Mouse (Mus musculus): ENCODE data around the gene Anapc16. TPM values are rescaled to one million over a fixed set of nuclear protein-coding genes. Genes with fewer than 3 reads are reported as not detected.
"Not testable (repeated sequence)": the region's sequence is repeated elsewhere in the genome, so short reads cannot be mapped to it uniquely, and the experiment has no call there.

The Anapc16 gene
- polyA plus RNA-seq, 1 experiment from 2014 or later = 94.6 TPM

DNA sequence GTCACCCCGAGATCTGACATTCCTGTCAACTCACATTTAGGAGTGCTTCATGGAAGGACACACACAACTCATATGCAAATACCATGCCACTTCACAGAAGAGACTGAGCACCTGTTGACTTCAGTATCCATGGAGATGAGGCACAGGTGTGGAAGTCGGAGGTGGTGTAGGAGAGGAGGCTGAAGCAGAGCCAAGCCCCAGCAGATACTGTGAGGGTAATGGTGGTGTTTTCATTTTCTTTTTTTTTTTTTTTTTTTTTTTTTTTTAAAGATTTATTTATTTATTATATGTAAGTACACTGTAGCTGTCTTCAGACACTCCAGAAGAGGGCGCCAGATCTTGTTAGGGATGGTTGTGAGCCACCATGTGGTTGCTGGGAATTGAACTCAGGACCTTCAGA lies 9.1 kb downstream of the Anapc16 start:
- WGBS = 87% methylated on average over 2 of the region's 3 CpGs
- not testable (repeated sequence) for H3K27ac ChIP-seq (ENCODE audit: low read depth, low read length); H3K9ac ChIP-seq (ENCODE audit: low read length); H3K4me1 ChIP-seq (replicated peaks; ENCODE audit: control insufficient read depth, insufficient read depth, low read length); H3K4me2 ChIP-seq (ENCODE audit: low read depth, low read length, severe bottlenecking); ATAC-seq (replicated peaks; ENCODE audit: low FRiP score); H3K9me3 ChIP-seq (ENCODE audit: control insufficient read depth, low read length); H3K4me3 ChIP-seq (ENCODE audit: low read depth, low read length); H3K36me3 ChIP-seq (ENCODE audit: control insufficient read depth, insufficient read depth, low read length); H3K27me3 ChIP-seq (ENCODE audit: control insufficient read depth, insufficient read depth, low read length); DNase-seq (ENCODE audit: low spot score)

DNA sequence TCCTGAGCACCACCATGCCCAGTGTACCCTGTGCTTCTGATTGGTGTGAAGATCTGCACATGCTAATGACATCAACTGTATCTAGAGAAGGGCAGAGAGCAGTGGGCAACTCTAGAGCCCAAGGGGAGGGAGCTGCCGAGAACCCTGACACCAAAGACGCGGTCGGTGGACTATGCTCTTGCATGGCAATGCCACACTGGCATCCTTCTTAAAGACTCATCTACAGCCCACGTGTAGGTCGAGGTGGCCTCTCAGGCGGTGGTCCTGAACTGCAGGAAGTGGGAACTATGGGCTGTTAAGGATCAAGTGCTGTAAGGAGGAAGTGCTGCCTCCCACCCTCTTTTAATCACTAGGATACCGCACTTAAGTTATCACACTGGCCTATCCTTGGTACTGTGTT lies 10.9 kb downstream of the Anapc16 start:
- no peaks in the 10 kb centered on the region for H3K27me3 ChIP-seq (ENCODE audit: control insufficient read depth, insufficient read depth, low read length)
- WGBS = 94% methylated on average over 8 of the region's 8 CpGs
- H3K4me1 ChIP-seq (replicated peaks; ENCODE audit: control insufficient read depth, insufficient read depth, low read length) = no peaks in the 10 kb centered on the region
- H3K9me3 ChIP-seq (ENCODE audit: control insufficient read depth, low read length) = no peaks in the 10 kb centered on the region
- H3K36me3 ChIP-seq (ENCODE audit: control insufficient read depth, insufficient read depth, low read length) = peaks cover 13% of the 10 kb centered on the region; the same call in 1 of the 2 replicates
- H3K4me2 ChIP-seq (ENCODE audit: low read depth, low read length, severe bottlenecking) = no peak overlapping the region
- DNase-seq (ENCODE audit: low spot score) = no peak
- no peak overlapping the region for H3K4me3 ChIP-seq (ENCODE audit: low read depth, low read length)
- ATAC-seq (replicated peaks; ENCODE audit: low FRiP score) = no peak
- H3K27ac ChIP-seq (ENCODE audit: low read depth, low read length) = no peak overlapping the region
- no peak overlapping the region for H3K9ac ChIP-seq (ENCODE audit: low read length)

DNA sequence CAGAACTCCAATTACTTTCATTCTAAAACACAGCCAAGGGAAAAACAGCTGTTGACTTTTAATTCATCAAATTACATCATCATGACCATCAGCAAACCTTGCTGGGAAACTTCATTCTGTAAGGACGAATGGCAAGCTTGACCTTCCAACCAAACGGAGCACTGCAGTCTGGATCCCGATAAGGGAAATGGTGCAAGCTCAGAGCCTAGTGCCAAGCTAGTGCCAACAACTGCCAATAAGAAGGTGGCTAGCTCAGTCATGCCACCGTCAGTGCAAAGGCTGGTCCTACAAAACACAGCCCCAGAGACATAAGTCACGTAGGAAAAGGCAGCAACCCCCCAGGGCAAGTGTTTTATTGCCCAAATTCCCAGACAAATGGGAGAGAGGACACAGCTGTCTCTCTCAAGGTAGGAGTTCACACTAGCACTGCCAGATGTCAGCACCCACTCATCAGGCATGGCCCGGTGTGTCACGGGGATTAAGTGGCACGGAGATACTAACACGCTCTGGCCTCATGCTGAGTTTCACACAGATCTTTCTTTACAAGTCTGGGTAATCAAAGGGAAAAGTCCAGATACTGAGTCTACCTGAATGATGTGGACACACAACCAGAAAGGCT lies 11.6 kb downstream of the Anapc16 start:
- ATAC-seq (replicated peaks; ENCODE audit: low FRiP score) (no peak), DNase-seq (ENCODE audit: low spot score) (no peak)
- H3K4me1 ChIP-seq (replicated peaks; ENCODE audit: control insufficient read depth, insufficient read depth, low read length) = no peaks in the 10 kb centered on the region
- H3K9me3 ChIP-seq (ENCODE audit: control insufficient read depth, low read length) = no peaks in the 10 kb centered on the region
- H3K4me3 ChIP-seq (ENCODE audit: low read depth, low read length) = no peak overlapping the region
- no peak overlapping the region for H3K9ac ChIP-seq (ENCODE audit: low read length)
- H3K36me3 ChIP-seq (ENCODE audit: control insufficient read depth, insufficient read depth, low read length) = peaks cover 13% of the 10 kb centered on the region; the same call in 1 of the 2 replicates
- 88% methylated on average over 9 of the region's 9 CpGs for WGBS
- H3K27me3 ChIP-seq (ENCODE audit: control insufficient read depth, insufficient read depth, low read length) = no peaks in the 10 kb centered on the region
- H3K4me2 ChIP-seq (ENCODE audit: low read depth, low read length, severe bottlenecking) = no peak overlapping the region
- H3K27ac ChIP-seq (ENCODE audit: low read depth, low read length) = no peak overlapping the region

DNA sequence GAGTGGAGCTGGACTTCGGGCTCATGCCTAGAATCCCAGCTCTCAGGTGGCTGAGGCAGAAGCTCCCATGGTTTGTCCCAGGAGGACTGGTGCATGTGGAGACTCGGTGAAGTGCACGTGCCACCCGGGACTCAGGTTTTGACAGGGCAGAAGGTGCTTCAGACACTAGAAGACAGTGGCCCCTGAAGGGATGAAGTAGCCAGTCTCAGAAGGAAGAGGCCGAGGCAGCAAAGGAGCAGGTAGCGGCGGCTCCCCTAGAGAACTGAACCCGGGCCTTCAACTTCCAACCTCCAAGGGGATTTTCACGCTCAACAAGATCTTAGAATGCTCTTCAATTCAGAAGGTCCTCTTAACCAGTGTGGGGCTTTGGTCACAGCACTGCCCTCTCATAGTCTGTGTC lies 12.5 kb downstream of the Anapc16 start:
- Histone ChIP-seq H3K4me1 (replicated peaks; ENCODE audit: control insufficient read depth, insufficient read depth, low read length) (no peaks in the 10 kb centered on the region), H3K27me3 (ENCODE audit: control insufficient read depth, insufficient read depth, low read length) (no peaks in the 10 kb centered on the region), H3K4me2 (ENCODE audit: low read depth, low read length, severe bottlenecking) (no peak overlapping the region), H3K36me3 (ENCODE audit: control insufficient read depth, insufficient read depth, low read length) (peaks cover 13% of the 10 kb centered on the region; the same call in 1 of the 2 replicates), H3K9me3 (ENCODE audit: control insufficient read depth, low read length) (no peaks in the 10 kb centered on the region), H3K27ac (ENCODE audit: low read depth, low read length) (no peak overlapping the region), H3K4me3 (ENCODE audit: low read depth, low read length) (no peak overlapping the region), H3K9ac (ENCODE audit: low read length) (no peak overlapping the region)
- WGBS = 97% methylated on average over 9 of the region's 9 CpGs
- ATAC-seq (replicated peaks; ENCODE audit: low FRiP score) (no peak), DNase-seq (ENCODE audit: low spot score) (no peak)

DNA sequence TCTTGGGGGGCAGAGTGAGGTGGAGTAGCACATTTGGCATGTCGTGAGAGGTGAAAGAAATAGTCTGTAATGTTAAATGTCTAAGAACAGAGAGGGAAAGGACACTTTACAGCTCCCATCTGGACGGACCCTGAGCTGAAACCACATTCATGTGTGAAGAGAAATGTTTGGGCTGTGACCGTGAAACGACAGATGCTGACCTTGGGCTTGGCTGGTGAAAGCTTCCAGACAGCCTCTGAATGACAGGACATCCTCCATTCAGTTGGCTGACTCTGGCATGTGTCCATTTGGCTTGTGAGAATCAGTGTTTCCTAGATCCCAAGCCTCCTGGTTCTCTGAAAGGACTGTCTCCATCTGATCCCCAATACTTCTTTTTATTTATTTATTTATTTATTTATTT lies 14.9 kb downstream of the Anapc16 start:
- Histone ChIP-seq H3K4me3 (ENCODE audit: low read depth, low read length) (no peak overlapping the region), H3K36me3 (ENCODE audit: control insufficient read depth, insufficient read depth, low read length) (peaks cover 13% of the 10 kb centered on the region; the same call in 1 of the 2 replicates), H3K4me2 (ENCODE audit: low read depth, low read length, severe bottlenecking) (no peak overlapping the region), H3K27ac (ENCODE audit: low read depth, low read length) (no peak overlapping the region), H3K9me3 (ENCODE audit: control insufficient read depth, low read length) (no peaks in the 10 kb centered on the region), H3K9ac (ENCODE audit: low read length) (no peak overlapping the region), H3K27me3 (ENCODE audit: control insufficient read depth, insufficient read depth, low read length) (no peaks in the 10 kb centered on the region), H3K4me1 (replicated peaks; ENCODE audit: control insufficient read depth, insufficient read depth, low read length) (no peaks in the 10 kb centered on the region)
- DNase-seq (ENCODE audit: low spot score) (no peak), ATAC-seq (replicated peaks; ENCODE audit: low FRiP score) (no peak)
- 88% methylated on average over 4 of the region's 4 CpGs for WGBS

DNA sequence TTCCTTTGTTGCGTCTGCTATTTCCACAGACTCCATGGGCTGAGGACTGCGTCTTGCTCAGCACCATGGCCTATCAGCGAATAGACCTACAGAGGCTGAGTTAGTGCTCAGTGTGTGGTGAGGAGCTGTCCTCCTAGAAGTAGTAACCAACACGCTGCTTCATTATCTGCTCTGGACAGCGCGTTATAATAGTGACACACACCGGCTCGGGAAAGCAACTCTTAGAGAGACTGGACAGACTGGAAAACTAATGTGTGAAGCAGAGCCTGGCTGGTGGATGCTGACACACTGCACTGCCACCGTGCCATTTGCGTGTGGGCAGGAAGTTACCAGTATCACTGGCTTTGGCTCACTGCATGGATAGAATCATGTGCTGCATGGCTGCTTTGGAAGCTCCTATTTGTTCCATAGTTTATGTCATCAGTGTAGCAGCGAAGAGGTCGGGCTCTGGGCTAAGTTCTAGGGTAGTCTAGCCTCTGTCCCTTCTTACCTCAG lies 20.5 kb downstream of the Anapc16 start:
- Histone ChIP-seq H3K9ac (ENCODE audit: low read length) (no peak overlapping the region), H3K36me3 (ENCODE audit: control insufficient read depth, insufficient read depth, low read length) (no peaks in the 10 kb centered on the region; the same call in 1 of the 2 replicates), H3K4me3 (ENCODE audit: low read depth, low read length) (no peak overlapping the region), H3K27ac (ENCODE audit: low read depth, low read length) (no peak overlapping the region), H3K4me1 (replicated peaks; ENCODE audit: control insufficient read depth, insufficient read depth, low read length) (no peaks in the 10 kb centered on the region), H3K9me3 (ENCODE audit: control insufficient read depth, low read length) (no peaks in the 10 kb centered on the region), H3K4me2 (ENCODE audit: low read depth, low read length, severe bottlenecking) (no peak overlapping the region), H3K27me3 (ENCODE audit: control insufficient read depth, insufficient read depth, low read length) (no peaks in the 10 kb centered on the region)
- ATAC-seq (replicated peaks; ENCODE audit: low FRiP score) (no peak), DNase-seq (ENCODE audit: low spot score) (no peak)
- WGBS = 92% methylated on average over 12 of the region's 12 CpGs

DNA sequence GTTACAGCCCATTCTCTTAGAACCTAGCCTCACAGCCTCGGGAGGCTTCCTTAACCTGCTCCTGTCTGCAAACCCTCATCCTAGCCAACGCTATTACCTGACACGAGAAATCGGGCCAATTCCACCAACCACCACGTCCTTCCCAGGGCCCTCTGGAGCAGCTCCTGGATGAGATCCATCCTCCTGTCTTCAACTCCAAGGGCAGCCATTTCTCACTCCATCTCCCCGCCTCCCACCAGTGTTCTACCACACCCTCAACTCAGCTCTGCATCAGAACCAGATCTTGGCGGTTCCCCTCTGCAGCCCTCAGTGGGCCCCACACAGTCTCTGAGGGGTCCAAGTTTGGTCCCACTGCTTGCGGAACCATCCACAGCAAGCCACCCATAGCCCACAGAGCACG lies 21.1 kb downstream of the Anapc16 start:
- H3K27me3 ChIP-seq (ENCODE audit: control insufficient read depth, insufficient read depth, low read length) = no peaks in the 10 kb centered on the region
- DNase-seq (ENCODE audit: low spot score) = no peak
- H3K4me1 ChIP-seq (replicated peaks; ENCODE audit: control insufficient read depth, insufficient read depth, low read length) = no peaks in the 10 kb centered on the region
- WGBS = 92% methylated on average over 9 of the region's 9 CpGs
- no peaks in the 10 kb centered on the region for H3K9me3 ChIP-seq (ENCODE audit: control insufficient read depth, low read length)
- no peak overlapping the region for H3K4me3 ChIP-seq (ENCODE audit: low read depth, low read length)
- no peak overlapping the region for H3K27ac ChIP-seq (ENCODE audit: low read depth, low read length)
- no peak for ATAC-seq (replicated peaks; ENCODE audit: low FRiP score)
- no peak overlapping the region for H3K4me2 ChIP-seq (ENCODE audit: low read depth, low read length, severe bottlenecking)
- no peaks in the 10 kb centered on the region for H3K36me3 ChIP-seq (ENCODE audit: control insufficient read depth, insufficient read depth, low read length)
- H3K9ac ChIP-seq (ENCODE audit: low read length) = no peak overlapping the region

DNA sequence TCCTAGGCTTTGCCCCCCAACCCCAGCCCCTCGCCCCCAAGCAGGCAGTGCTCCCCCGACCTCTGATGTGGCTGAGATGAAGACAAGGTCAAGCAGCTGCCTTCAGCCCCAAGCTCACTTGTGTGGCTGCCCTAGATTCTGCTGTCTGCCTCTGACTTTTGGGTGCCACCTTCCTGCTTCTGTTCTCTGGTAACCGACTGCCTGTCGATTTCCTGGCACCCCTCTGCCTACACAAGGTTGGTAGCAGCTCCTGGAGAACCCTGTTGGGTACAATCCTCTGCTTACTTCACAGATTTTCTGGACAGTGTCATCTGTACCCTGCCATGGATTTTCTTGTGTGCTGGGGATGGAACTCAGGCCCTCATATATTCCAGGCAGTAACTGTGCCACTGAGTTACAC lies 21.6 kb downstream of the Anapc16 start:
- H3K9ac ChIP-seq (ENCODE audit: low read length) = no peak overlapping the region
- DNase-seq (ENCODE audit: low spot score) (no peak), ATAC-seq (replicated peaks; ENCODE audit: low FRiP score) (no peak)
- 82% methylated on average over 4 of the region's 4 CpGs for WGBS
- H3K4me3 ChIP-seq (ENCODE audit: low read depth, low read length) = no peak overlapping the region
- H3K4me2 ChIP-seq (ENCODE audit: low read depth, low read length, severe bottlenecking) = no peak overlapping the region
- H3K27me3 ChIP-seq (ENCODE audit: control insufficient read depth, insufficient read depth, low read length) = no peaks in the 10 kb centered on the region
- H3K4me1 ChIP-seq (replicated peaks; ENCODE audit: control insufficient read depth, insufficient read depth, low read length) = no peaks in the 10 kb centered on the region
- H3K36me3 ChIP-seq (ENCODE audit: control insufficient read depth, insufficient read depth, low read length) = no peaks in the 10 kb centered on the region
- H3K27ac ChIP-seq (ENCODE audit: low read depth, low read length) = no peak overlapping the region
- no peaks in the 10 kb centered on the region for H3K9me3 ChIP-seq (ENCODE audit: control insufficient read depth, low read length)

DNA sequence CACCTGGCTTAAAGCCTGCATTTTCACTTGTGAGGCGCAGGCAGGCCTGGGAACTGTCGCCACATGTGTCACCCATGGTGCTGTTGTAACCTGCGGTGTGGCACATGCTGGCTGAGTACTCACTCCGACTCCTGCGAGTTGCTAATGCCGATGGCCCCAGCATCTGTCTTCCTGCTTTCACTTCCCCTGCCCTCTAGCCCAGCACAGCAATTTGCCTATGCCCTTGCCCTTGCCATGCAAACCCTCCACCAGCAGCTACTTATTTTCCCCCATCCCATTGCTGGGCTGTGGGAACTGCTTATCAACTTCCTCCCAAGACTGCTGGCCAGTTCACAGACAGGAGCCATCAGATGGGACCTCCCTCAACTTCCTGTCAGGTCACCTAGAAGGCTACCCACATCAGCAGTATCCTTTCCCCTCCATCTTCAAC lies 22.1 kb downstream of the Anapc16 start:
- no peaks in the 10 kb centered on the region for H3K27me3 ChIP-seq (ENCODE audit: control insufficient read depth, insufficient read depth, low read length)
- no peaks in the 10 kb centered on the region for H3K4me1 ChIP-seq (replicated peaks; ENCODE audit: control insufficient read depth, insufficient read depth, low read length)
- H3K4me3 ChIP-seq (ENCODE audit: low read depth, low read length) = no peak overlapping the region
- H3K36me3 ChIP-seq (ENCODE audit: control insufficient read depth, insufficient read depth, low read length) = no peaks in the 10 kb centered on the region
- H3K9me3 ChIP-seq (ENCODE audit: control insufficient read depth, low read length) = no peaks in the 10 kb centered on the region
- DNase-seq (ENCODE audit: low spot score) = no peak
- no peak overlapping the region for H3K27ac ChIP-seq (ENCODE audit: low read depth, low read length)
- WGBS = 95% methylated on average over 6 of the region's 6 CpGs
- no peak overlapping the region for H3K9ac ChIP-seq (ENCODE audit: low read length)
- no peak overlapping the region for H3K4me2 ChIP-seq (ENCODE audit: low read depth, low read length, severe bottlenecking)
- no peak for ATAC-seq (replicated peaks; ENCODE audit: low FRiP score)
